Mouse (Mus musculus) lung, postnatal 0 days (tissue): ENCODE results near the gene Baiap2l1.

Experiments
- CTCF ChIP-seq: IDR thresholded peaks from 2 replicates; pipeline ENCODE4 v1.5.1; 2016; ENCODE audit warnings: antibody characterized with exemption, mild to moderate bottlenecking
- EP300 ChIP-seq: IDR thresholded peaks from 2 replicates; pipeline ENCODE4 v1.6.1; 2016; ENCODE audit warnings: antibody characterized with exemption, mild to moderate bottlenecking, control low read depth

DNA sequence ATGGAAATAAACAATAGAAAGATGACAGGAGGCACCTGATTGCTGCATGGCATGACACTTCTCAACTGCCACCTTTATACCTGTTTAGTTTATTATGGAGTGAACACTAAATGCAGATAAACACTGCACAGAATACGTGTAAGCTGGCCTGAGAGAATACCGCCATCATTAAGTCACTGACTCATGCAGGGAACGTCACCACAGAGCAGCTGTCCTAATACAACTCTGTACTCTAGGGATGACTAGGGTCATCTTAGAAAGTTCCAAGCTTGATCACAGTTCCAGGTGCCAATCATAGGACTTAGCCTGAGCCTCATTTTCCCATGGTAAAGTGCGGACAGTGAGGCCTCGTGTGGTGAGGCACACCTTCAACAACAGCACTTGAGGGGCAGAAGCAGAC is 73.3 kb downstream of the Baiap2l1 start:
- no peak for TF ChIP-seq EP300
- TF ChIP-seq CTCF: no peak
